Mouse (Mus musculus) liver, embryonic 11.5 days (tissue): Measurements from ENCODE around the gene Serping1. TPM values are rescaled to one million over a fixed set of nuclear protein-coding genes. Genes with fewer than 3 reads are reported as not detected.

ENCODE experiments used
- ATAC-seq: fragments of 200-750 bp; cut with Nextera tagmentation; replicated peaks from 2 replicates; pipeline ENCODE4 v1.8.0; 2017; ENCODE audit warnings: moderate number of reproducible peaks, mild to moderate bottlenecking, moderate TSS enrichment, moderate library complexity; ENCODE audit not compliant: low FRiP score
- DNase-seq: peaks from one replicate; pipeline ENCODE4 v3.0.0-alpha.2; 2017; ENCODE audit warnings: low spot score
- H3K27ac ChIP-seq: fragments of 300-500 bp; sonication (generic); 2 replicates; pipeline ENCODE4 v1.5.1; 2014; ENCODE audit warnings: mild to moderate bottlenecking, low read depth, low read length, control low read depth
- H3K27me3 ChIP-seq: fragments of 300-500 bp; sonication (generic); replicated peaks from 2 replicates; pipeline ENCODE4 v1.6.1; 2014; ENCODE audit warnings: low read length, mixed read lengths; ENCODE audit not compliant: control insufficient read depth, insufficient read depth
- H3K36me3 ChIP-seq: fragments of 300-500 bp; sonication (generic); 2 replicates; pipeline ENCODE4 v1.6.1; 2014; ENCODE audit warnings: mild to moderate bottlenecking, low read length, moderate library complexity, mixed read lengths; ENCODE audit not compliant: control insufficient read depth, insufficient read depth
- H3K4me1 ChIP-seq: fragments of 300-500 bp; sonication (generic); replicated peaks from 2 replicates; pipeline ENCODE4 v1.6.1; 2014; ENCODE audit warnings: low read length, mixed read lengths; ENCODE audit not compliant: control insufficient read depth, insufficient read depth
- H3K4me2 ChIP-seq: fragments of 300-500 bp; sonication (generic); 2 replicates; pipeline ENCODE4 v1.6.1; 2014; ENCODE audit warnings: mild to moderate bottlenecking, control low read depth, moderate library complexity
- H3K4me3 ChIP-seq: fragments of 300-500 bp; sonication (generic); 2 replicates; pipeline ENCODE4 v1.5.1; 2014; ENCODE audit warnings: low read depth, low read length, control low read depth
- H3K9ac ChIP-seq: fragments of 300-500 bp; sonication (generic); 2 replicates; pipeline ENCODE4 v1.6.1; 2014; ENCODE audit warnings: low read depth, low read length, control low read depth
- H3K9me3 ChIP-seq: fragments of 300-500 bp; sonication (generic); 2 replicates; pipeline ENCODE4 v1.6.1; 2016; ENCODE audit warnings: low read length, inconsistent platforms, mixed read lengths; ENCODE audit not compliant: control insufficient read depth
- WGBS: fragments of 180-500 bp; shearing (Covaris S2); extraction: QIAGEN DNeasy Blood & Tissue Kit; methylation state at CpG from one replicate; pipeline ENCODE4 v1.1.7; 2014; 5-methylcytosine and 5-hydroxymethylcytosine counted together
- polyA plus RNA-seq: library from polyadenylated mRNA; unstranded; fragments of >200 nt; fragmentation: Nextera tagmentation; extraction: Ambion mirVana; gene quantifications from 2 replicates; pipeline ENCODE4 v1.2.1, GENCODE M21; 2014

Gene Serping1
- polyA plus RNA-seq, 1 experiment from 2014 or later: 38.4 TPM

- Histone ChIP-seq H3K9ac (peak overlapping the region; percentile 98), H3K9me3 (no peaks in the 10 kb centered on the region), H3K36me3 (no peaks in the 10 kb centered on the region), H3K27ac (peak overlapping the region; percentile 95), H3K27me3 (peaks cover 8% of the 10 kb centered on the region), H3K4me2 (peak overlapping the region; percentile 90), H3K4me1 (peaks cover 63% of the 10 kb centered on the region), H3K4me3 (peak overlapping the region; percentile 74)
- no peak for ATAC-seq
- DNase-seq: peak; percentile 41
- 21% methylated on average over 5 of the region's 5 CpGs for WGBS
These were observed 33.3 kb downstream of the Serping1 start for GRCm38 (mm10) chr2:84741841-84742450.

- no peak for DNase-seq
- Histone ChIP-seq H3K9me3 (no peaks in the 10 kb centered on the region), H3K27me3 (peaks cover 18% of the 10 kb centered on the region), H3K4me1 (peaks cover 73% of the 10 kb centered on the region), H3K27ac (no peak overlapping the region; the same call in 1 of the 2 replicates), H3K4me3 (peak overlapping the region; percentile 22; the same call in 1 of the 2 replicates), H3K4me2 (peak overlapping the region; percentile 90), H3K9ac (no peak overlapping the region), H3K36me3 (no peaks in the 10 kb centered on the region)
- 74% methylated on average over 15 of the region's 15 CpGs for WGBS
- no peak for ATAC-seq
These were observed 34.5 kb downstream of the Serping1 start for GRCm38 (mm10) chr2:84740608-84741333.

- H3K9me3 ChIP-seq: no peaks in the 10 kb centered on the region
- H3K36me3 ChIP-seq: no peaks in the 10 kb centered on the region
- H3K9ac ChIP-seq: peak overlapping the region; percentile 41; the same call in 1 of the 2 replicates
- H3K4me1 ChIP-seq: peaks cover 87% of the 10 kb centered on the region
- H3K27ac ChIP-seq: peak overlapping the region; percentile 44; the same call in 1 of the 2 replicates
- H3K4me3 ChIP-seq: peak overlapping the region; percentile 11
- DNase-seq: peak; percentile 61
- H3K27me3 ChIP-seq: peaks cover 21% of the 10 kb centered on the region
- no peak for ATAC-seq
- peak overlapping the region; percentile 68 for H3K4me2 ChIP-seq
- whole genome bisulfite sequencing: 4% methylated on average over 12 of the region's 12 CpGs
These were observed 36.9 kb downstream of the Serping1 start for GRCm38 (mm10) chr2:84738271-84738911.

- H3K9ac ChIP-seq: peak overlapping the region; percentile 69
- peak overlapping the region; percentile 68 for H3K4me2 ChIP-seq
- H3K36me3 ChIP-seq: no peaks in the 10 kb centered on the region
- ATAC-seq: no peak
- peak overlapping the region; percentile 85 for H3K27ac ChIP-seq
- peak; percentile 54 for DNase-seq
- peaks cover 86% of the 10 kb centered on the region for H3K4me1 ChIP-seq
- H3K27me3 ChIP-seq: peaks cover 21% of the 10 kb centered on the region
- WGBS: 10% methylated on average over 8 of the region's 8 CpGs
- H3K9me3 ChIP-seq: no peaks in the 10 kb centered on the region
- peak overlapping the region; percentile 51 for H3K4me3 ChIP-seq
These were observed 37.8 kb downstream of the Serping1 start for GRCm38 (mm10) chr2:84737451-84737925.

DNA sequence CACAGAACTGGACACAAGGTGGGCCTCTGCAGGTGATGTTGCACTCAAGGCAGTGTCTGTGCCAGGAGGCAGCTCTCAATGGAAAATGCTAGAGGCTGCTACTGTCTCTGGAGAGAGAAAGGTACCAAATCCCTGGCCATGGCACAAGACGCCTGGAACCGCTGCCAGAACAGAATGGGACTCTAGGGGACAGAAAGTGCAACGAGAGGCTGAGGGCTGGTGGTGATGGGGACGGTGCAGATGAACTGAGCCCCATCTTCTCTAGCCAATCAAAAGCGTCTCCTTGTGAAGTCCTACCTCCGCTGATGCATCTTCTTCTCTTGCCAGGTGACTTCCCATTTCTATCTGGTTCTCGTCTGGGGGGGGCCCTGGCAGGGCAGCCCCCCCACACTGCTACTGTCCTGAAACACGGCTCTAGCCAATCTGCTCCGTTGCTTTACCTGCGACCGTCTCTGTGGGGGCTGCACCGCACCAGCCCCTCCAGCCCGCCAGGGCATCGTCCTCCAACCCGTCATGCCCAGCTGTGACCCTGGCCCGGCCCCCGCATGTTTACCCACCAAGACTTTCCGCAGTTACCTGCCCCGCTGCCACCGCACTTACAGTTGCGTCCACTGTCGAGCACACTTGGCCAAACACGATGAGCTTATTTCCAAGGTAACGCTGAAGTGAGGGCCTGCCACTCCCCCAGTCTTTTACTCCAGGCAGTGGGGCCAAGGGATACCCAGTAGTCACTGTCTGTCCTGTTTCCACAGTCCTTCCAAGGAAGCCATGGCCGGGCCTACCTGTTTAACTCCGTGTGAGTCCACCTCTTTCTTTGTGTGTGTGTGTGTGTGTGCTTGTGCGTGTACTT, 38.7 kb downstream of the Serping1 start:
- no peak for ATAC-seq
- H3K27me3 ChIP-seq: peaks cover 21% of the 10 kb centered on the region
- H3K36me3 ChIP-seq: no peaks in the 10 kb centered on the region
- peak overlapping the region; percentile 85 for H3K27ac ChIP-seq
- peak overlapping the region; percentile 68 for H3K4me2 ChIP-seq
- H3K4me1 ChIP-seq: peaks cover 76% of the 10 kb centered on the region
- H3K9me3 ChIP-seq: no peaks in the 10 kb centered on the region
- peak overlapping the region; percentile 51 for H3K4me3 ChIP-seq
- peak; percentile 47 for DNase-seq
- WGBS: 12% methylated on average over 27 of the region's 27 CpGs
- H3K9ac ChIP-seq: peak overlapping the region; percentile 69

GRCm38 (mm10) chr2:84735346-84735920, 39.8 kb downstream of the Serping1 start:
- H3K4me1 ChIP-seq: peaks cover 66% of the 10 kb centered on the region
- no peaks in the 10 kb centered on the region for H3K9me3 ChIP-seq
- peaks cover 21% of the 10 kb centered on the region for H3K27me3 ChIP-seq
- DNase-seq: peak; percentile 61
- peak overlapping the region; percentile 69 for H3K9ac ChIP-seq
- peak; percentile 91 for ATAC-seq
- H3K4me2 ChIP-seq: peak overlapping the region; percentile 68
- 11% methylated on average over 7 of the region's 7 CpGs for WGBS
- no peaks in the 10 kb centered on the region for H3K36me3 ChIP-seq
- peak overlapping the region; percentile 51 for H3K4me3 ChIP-seq
- peak overlapping the region; percentile 85 for H3K27ac ChIP-seq

DNA sequence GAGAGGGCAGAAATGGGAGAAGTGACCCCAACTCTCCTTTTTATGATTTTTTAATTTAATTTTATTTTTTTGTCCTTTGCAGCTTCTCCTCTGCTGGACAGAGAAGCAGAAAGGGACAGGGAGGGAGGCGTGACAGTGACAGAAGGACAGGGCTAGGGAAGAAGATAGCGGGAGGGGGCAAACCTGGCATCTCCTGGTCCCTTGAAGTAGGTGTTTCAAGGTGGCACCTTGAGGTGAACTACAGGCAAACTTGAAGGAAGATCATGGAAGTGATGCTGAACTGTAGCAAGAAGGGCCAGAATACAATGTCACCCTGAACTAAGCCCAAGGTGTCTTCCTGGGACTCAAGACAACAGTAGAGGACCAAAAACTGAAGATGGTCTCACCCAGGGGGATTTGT, 40.3 kb downstream of the Serping1 start:
- Histone ChIP-seq H3K4me2 (peak overlapping the region; percentile 68), H3K4me1 (peaks cover 62% of the 10 kb centered on the region), H3K4me3 (peak overlapping the region; percentile 51), H3K9ac (peak overlapping the region; percentile 69), H3K9me3 (no peaks in the 10 kb centered on the region), H3K27me3 (peaks cover 21% of the 10 kb centered on the region), H3K27ac (peak overlapping the region; percentile 85), H3K36me3 (no peaks in the 10 kb centered on the region)
- DNase-seq (no peak), ATAC-seq (no peak)
- 6% methylated on average over 2 of the region's 2 CpGs for WGBS
